Mouse (Mus musculus): ENCODE measurements around the gene Ccdc57. TPM values are rescaled to one million over a fixed set of nuclear protein-coding genes. Genes with fewer than 3 reads are reported as not detected.

Gene Ccdc57
- polyA plus RNA-seq, 1 experiment from 2014 or later = 6.0 TPM

DNA sequence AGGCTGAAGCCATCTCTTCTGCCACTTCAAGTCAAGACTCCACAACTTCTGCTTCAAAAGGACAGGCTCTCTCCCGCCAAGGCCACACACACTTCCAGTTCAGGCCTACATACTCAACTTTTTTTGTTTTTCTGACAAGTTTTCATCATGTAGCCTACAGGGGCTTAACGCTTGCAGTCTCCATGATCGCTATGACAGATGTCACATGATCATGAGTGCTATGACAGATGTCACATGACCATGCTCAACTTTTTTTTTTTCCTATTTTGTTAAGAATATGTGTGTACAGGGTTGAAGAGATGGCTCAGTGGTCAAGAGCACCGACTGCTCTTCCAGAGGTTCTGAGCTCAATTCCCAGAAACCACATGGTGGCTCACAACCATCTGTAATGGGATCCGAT, 14.9 kb downstream of the Ccdc57 start:
- no peaks in the 10 kb centered on the region for H3K9me3 ChIP-seq
- H3K27ac ChIP-seq = no peak overlapping the region
- DNase-seq (ENCODE audit: low spot score) = no peak
- WGBS = 93% methylated on average over 5 of the region's 5 CpGs
- H3K27me3 ChIP-seq (ENCODE audit: insufficient read depth, poor library complexity, severe bottlenecking) = no peaks in the 10 kb centered on the region
- peaks cover 59% of the 10 kb centered on the region for H3K36me3 ChIP-seq
- H3K4me3 ChIP-seq = no peak overlapping the region
- H3K4me1 ChIP-seq = 0 out of 2 replicates have a peak, but pooled peaks cover 3% of the 10 kb centered on the region

- Histone ChIP-seq H3K9me3 (no peaks in the 10 kb centered on the region), H3K4me1 (0 out of 2 replicates have a peak, but pooled peaks cover under 1% of the 10 kb centered on the region), H3K36me3 (peaks cover 56% of the 10 kb centered on the region), H3K27ac (no peak overlapping the region), H3K27me3 (ENCODE audit: insufficient read depth, poor library complexity, severe bottlenecking) (no peaks in the 10 kb centered on the region), H3K4me3 (no peak overlapping the region)
- no peak for DNase-seq (ENCODE audit: low spot score)
- WGBS = 57% methylated on average over 3 of the region's 3 CpGs
Observed at GRCm38 (mm10) chr11:120916477-120916876, 16.2 kb downstream of the Ccdc57 start.

DNA sequence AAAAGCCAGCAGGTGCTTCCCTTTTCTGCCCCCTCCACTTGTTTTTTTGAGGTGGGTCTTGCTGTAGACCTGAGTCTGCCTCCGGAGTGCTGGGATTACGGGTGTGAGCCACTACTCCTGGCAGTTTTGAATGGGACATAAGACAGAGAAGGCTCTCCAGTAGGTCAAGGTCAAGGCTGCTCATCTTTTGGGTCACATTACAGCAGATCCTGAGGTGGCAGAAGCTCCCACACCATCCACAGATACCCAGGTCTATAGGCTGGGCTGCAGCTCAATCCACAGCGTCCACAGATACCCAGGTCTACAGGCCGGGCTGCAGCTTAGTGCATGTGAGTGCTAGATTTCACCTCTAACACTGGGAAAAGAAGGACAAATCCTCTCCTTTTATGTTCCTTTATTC, 18.9 kb downstream of the Ccdc57 start:
- Histone ChIP-seq H3K27ac (no peak overlapping the region), H3K27me3 (ENCODE audit: insufficient read depth, poor library complexity, severe bottlenecking) (no peaks in the 10 kb centered on the region), H3K4me1 (no peaks in the 10 kb centered on the region), H3K9me3 (no peaks in the 10 kb centered on the region), H3K4me3 (no peak overlapping the region), H3K36me3 (peaks cover 32% of the 10 kb centered on the region)
- no peak for DNase-seq (ENCODE audit: low spot score)
- WGBS = 94% methylated on average over 4 of the region's 4 CpGs

DNA sequence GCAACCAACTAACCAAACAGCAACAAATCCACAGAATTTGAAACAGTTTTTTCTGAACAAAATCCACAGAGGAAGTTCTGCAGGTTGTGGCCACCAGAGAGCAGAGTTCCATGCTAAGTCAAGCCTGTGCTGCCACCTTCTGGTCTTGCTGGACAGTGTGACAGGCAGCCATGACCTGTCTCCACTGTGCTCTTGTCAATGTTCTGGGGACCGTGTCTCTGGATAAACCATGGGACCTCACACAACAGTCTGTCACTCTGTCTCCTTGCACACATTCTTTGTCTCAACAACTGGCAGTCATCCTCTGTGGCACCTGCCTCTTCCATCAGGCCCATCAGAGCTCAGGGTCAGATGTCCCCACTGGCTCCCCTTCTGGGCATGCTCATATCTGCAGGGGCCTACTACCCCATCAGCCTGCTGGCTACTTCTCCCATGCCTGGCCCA, 27.2 kb downstream of the Ccdc57 start:
- Histone ChIP-seq H3K36me3 (peaks cover 18% of the 10 kb centered on the region; the same call in 1 of the 2 replicates), H3K27ac (0 out of 2 replicates have a peak overlapping the region, but pooled peaks have one; percentile 47), H3K4me1 (peaks cover 17% of the 10 kb centered on the region), H3K9me3 (no peaks in the 10 kb centered on the region), H3K4me3 (no peak overlapping the region), H3K27me3 (ENCODE audit: insufficient read depth, poor library complexity, severe bottlenecking) (no peaks in the 10 kb centered on the region)
- WGBS = 14% methylated on average over 1 of the region's 1 CpGs
- DNase-seq (ENCODE audit: low spot score) = peak; percentile 90

GRCm38 (mm10) chr11:120904561-120904960, 28.1 kb downstream of the Ccdc57 start:
- Histone ChIP-seq H3K36me3 (peaks cover 18% of the 10 kb centered on the region; the same call in 1 of the 2 replicates), H3K4me1 (peaks cover 17% of the 10 kb centered on the region), H3K27ac (no peak overlapping the region), H3K27me3 (ENCODE audit: insufficient read depth, poor library complexity, severe bottlenecking) (no peaks in the 10 kb centered on the region), H3K9me3 (no peaks in the 10 kb centered on the region), H3K4me3 (no peak overlapping the region)
- WGBS = 89% methylated on average over 3 of the region's 3 CpGs
- no peak for DNase-seq (ENCODE audit: low spot score)

DNA sequence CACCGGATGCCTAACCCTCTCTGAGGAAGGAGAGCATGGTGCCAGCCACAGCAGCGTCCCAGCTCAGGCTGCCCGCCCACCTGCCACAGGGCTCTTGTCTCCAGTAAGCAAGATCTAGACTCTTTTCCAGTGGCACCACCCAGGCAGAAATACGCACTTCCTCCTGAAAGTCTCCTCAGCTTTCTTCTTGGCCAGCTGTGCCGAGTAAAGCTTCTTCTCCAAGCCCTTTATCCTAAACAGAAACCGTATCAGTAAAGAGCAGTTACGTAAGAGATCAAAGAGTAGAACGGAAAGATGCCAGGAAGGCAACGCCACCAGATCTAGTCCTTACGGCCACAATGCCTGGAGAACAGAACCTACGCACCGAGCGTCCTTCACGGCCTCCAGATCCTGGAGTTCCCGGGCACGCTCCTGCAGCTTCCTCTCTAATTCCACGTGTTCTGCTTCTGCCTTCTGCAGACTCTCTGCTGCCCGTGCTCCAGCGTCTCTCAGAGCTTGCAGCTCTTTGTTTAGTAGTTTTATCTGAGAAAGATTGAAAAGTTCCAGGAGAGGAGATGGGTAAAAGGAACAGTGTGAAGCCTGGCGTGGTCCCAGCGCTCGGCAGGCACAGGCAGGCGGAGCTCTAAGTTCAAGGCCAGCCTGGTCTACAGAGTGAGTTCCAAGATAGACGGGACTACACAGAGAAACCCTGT, 29.4 kb downstream of the Ccdc57 start:
- Histone ChIP-seq H3K27ac (no peak overlapping the region), H3K9me3 (no peaks in the 10 kb centered on the region), H3K36me3 (peaks cover 18% of the 10 kb centered on the region; the same call in 1 of the 2 replicates), H3K4me1 (peaks cover 17% of the 10 kb centered on the region), H3K27me3 (ENCODE audit: insufficient read depth, poor library complexity, severe bottlenecking) (no peaks in the 10 kb centered on the region), H3K4me3 (no peak overlapping the region)
- no peak for DNase-seq (ENCODE audit: low spot score)
- WGBS = 79% methylated on average over 24 of the region's 24 CpGs

- H3K27ac ChIP-seq = peak overlapping the region; percentile 76; the same call in 1 of the 2 replicates
- 47% methylated on average over 10 of the region's 10 CpGs for WGBS
Observed at GRCm38 (mm10) chr11:120902487-120903142, 30.1 kb downstream of the Ccdc57 start.

GRCm38 (mm10) chr11:120901729-120902486, 30.8 kb downstream of the Ccdc57 start:
- peaks cover 17% of the 10 kb centered on the region for H3K4me1 ChIP-seq
- DNase-seq (ENCODE audit: low spot score) = no peak
- H3K27ac ChIP-seq = peak overlapping the region; percentile 76; the same call in 1 of the 2 replicates
- H3K27me3 ChIP-seq (ENCODE audit: insufficient read depth, poor library complexity, severe bottlenecking) = no peaks in the 10 kb centered on the region
- peaks cover 9% of the 10 kb centered on the region; the same call in 1 of the 2 replicates for H3K36me3 ChIP-seq
- no peak overlapping the region for H3K4me3 ChIP-seq
- 78% methylated on average over 21 of the region's 21 CpGs for WGBS
- no peaks in the 10 kb centered on the region for H3K9me3 ChIP-seq

More at GRCm38 (mm10) chr11:120902487-120903142, 30.1 kb downstream of the Ccdc57 start:
- H3K9me3 ChIP-seq = no peaks in the 10 kb centered on the region
- peaks cover 17% of the 10 kb centered on the region for H3K4me1 ChIP-seq
- H3K27me3 ChIP-seq (ENCODE audit: insufficient read depth, poor library complexity, severe bottlenecking) = no peaks in the 10 kb centered on the region
- peak; percentile 84 for DNase-seq (ENCODE audit: low spot score)
- peaks cover 12% of the 10 kb centered on the region; the same call in 1 of the 2 replicates for H3K36me3 ChIP-seq
- H3K4me3 ChIP-seq = no peak overlapping the region

GRCm38 (mm10) chr11:120900276-120901244, 32.1 kb downstream of the Ccdc57 start:
- no peak for DNase-seq (ENCODE audit: low spot score)
- peaks cover 12% of the 10 kb centered on the region for H3K4me1 ChIP-seq
- H3K27me3 ChIP-seq (ENCODE audit: insufficient read depth, poor library complexity, severe bottlenecking) = no peaks in the 10 kb centered on the region
- H3K9me3 ChIP-seq = no peaks in the 10 kb centered on the region
- H3K27ac ChIP-seq = peak overlapping the region; percentile 76
- WGBS = 76% methylated on average over 8 of the region's 8 CpGs
- H3K4me3 ChIP-seq = no peak overlapping the region
- peaks cover 20% of the 10 kb centered on the region for H3K36me3 ChIP-seq

DNA sequence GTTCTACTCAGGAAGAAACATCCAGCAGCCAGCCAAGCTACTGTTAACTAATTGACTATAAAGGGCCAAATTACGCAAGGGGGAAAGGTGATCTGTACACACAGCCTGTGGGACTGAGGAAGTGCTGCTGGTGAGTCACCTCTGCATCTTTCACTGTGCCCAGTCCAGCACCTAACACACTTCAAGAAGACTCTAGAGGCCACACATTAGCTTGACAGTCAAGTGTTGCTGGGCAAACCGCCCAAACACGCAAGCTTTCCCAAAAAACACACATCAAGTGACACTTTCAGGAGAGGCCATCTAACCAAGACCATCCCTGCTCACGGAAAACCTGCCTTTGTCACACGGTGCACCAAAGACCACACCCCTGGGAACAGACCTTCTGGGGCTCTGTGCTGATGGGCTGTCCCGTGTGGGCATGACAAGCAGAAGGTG, 34.5 kb downstream of the Ccdc57 start:
- Histone ChIP-seq H3K27ac (no peak overlapping the region), H3K4me1 (peaks cover 10% of the 10 kb centered on the region), H3K27me3 (ENCODE audit: insufficient read depth, poor library complexity, severe bottlenecking) (no peaks in the 10 kb centered on the region), H3K9me3 (no peaks in the 10 kb centered on the region), H3K4me3 (no peak overlapping the region), H3K36me3 (peaks cover 39% of the 10 kb centered on the region)
- no peak for DNase-seq (ENCODE audit: low spot score)
- 78% methylated on average over 6 of the region's 6 CpGs for WGBS

DNA sequence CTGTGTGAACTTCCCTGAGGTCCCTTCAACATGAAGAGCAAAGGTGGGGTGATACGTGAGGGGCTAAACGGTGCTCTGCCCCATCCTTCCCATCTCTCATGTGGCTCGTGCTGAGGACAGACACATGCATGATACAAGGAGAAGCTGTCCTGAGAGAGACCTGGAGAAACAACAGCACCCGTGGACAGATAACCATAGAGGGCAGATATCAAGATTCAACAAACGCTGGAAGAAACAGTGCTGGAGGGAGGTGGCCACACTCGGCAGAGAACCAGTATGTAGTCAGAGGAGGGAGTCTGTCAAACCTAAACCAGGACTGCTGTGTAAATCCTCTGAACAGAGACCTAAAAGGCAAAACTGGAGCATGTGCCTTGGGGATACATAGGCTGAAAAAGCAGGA, 37.2 kb downstream of the Ccdc57 start:
- H3K27me3 ChIP-seq (ENCODE audit: insufficient read depth, poor library complexity, severe bottlenecking) = no peaks in the 10 kb centered on the region
- WGBS = 84% methylated on average over 6 of the region's 6 CpGs
- H3K27ac ChIP-seq = no peak overlapping the region
- H3K9me3 ChIP-seq = no peaks in the 10 kb centered on the region
- no peak overlapping the region for H3K4me3 ChIP-seq
- no peak for DNase-seq (ENCODE audit: low spot score)
- H3K36me3 ChIP-seq = peaks cover 50% of the 10 kb centered on the region
- no peaks in the 10 kb centered on the region for H3K4me1 ChIP-seq

GRCm38 (mm10) chr11:120894397-120894796, 38.3 kb downstream of the Ccdc57 start:
- no peak for DNase-seq (ENCODE audit: low spot score)
- 86% methylated on average over 8 of the region's 8 CpGs for WGBS
- no peaks in the 10 kb centered on the region for H3K27me3 ChIP-seq (ENCODE audit: insufficient read depth, poor library complexity, severe bottlenecking)
- H3K27ac ChIP-seq = no peak overlapping the region
- H3K36me3 ChIP-seq = peaks cover 58% of the 10 kb centered on the region
- H3K9me3 ChIP-seq = no peaks in the 10 kb centered on the region
- H3K4me1 ChIP-seq = no peaks in the 10 kb centered on the region
- no peak overlapping the region for H3K4me3 ChIP-seq
